Mouse (Mus musculus) kidney, postnatal 0 days (tissue): Measurements from ENCODE around the gene Emp1. TPM values are rescaled to one million over a fixed set of nuclear protein-coding genes. Genes with fewer than 3 reads are reported as not detected.

Experiments used
- ATAC-seq: fragments of 200-750 bp; cut with Nextera tagmentation; replicated peaks from 2 replicates; pipeline ENCODE4 v1.8.0; 2017; ENCODE audit warnings: low read depth, moderate number of reproducible peaks, moderate TSS enrichment, moderate library complexity; ENCODE audit not compliant: low FRiP score
- DNase-seq: peaks from one replicate; pipeline ENCODE4 v3.0.0-alpha.2; 2016; ENCODE audit warnings: low spot score
- H3K27ac ChIP-seq: fragments of 300-500 bp; sonication (generic); 2 replicates; pipeline ENCODE4 v1.5.1; 2014; ENCODE audit warnings: mild to moderate bottlenecking
- H3K27me3 ChIP-seq: fragments of 300-500 bp; sonication (generic); 2 replicates; pipeline ENCODE4 v1.6.1; 2014; ENCODE audit warnings: low read length, mixed read lengths; ENCODE audit not compliant: insufficient read depth
- H3K36me3 ChIP-seq: fragments of 300-500 bp; sonication (generic); 2 replicates; pipeline ENCODE4 v1.6.1; 2014; ENCODE audit warnings: low read length, mixed read lengths; ENCODE audit not compliant: insufficient read depth
- H3K4me1 ChIP-seq: fragments of 300-500 bp; sonication (generic); replicated peaks from 2 replicates; pipeline ENCODE4 v1.6.1; 2014; ENCODE audit warnings: antibody characterized with exemption, low read length, mixed read lengths; ENCODE audit not compliant: insufficient read depth
- H3K4me2 ChIP-seq: fragments of 300-500 bp; sonication (generic); 2 replicates; pipeline ENCODE4 v1.6.1; 2014; ENCODE audit warnings: mild to moderate bottlenecking, low read length, moderate library complexity, mixed read lengths
- H3K4me3 ChIP-seq: fragments of 300-500 bp; sonication (generic); replicated peaks from 2 replicates; pipeline ENCODE4 v1.5.1; 2014; ENCODE audit warnings: low read depth, low read length
- H3K9ac ChIP-seq: fragments of 300-500 bp; sonication (generic); 2 replicates; pipeline ENCODE4 v1.6.1; 2014; ENCODE audit warnings: low read depth, low read length
- H3K9me3 ChIP-seq: fragments of 300-500 bp; sonication (generic); replicated peaks from 2 replicates; pipeline ENCODE4 v1.6.1; 2016; ENCODE audit warnings: low read length, inconsistent platforms, mixed read lengths
- CTCF ChIP-seq: IDR thresholded peaks from 2 replicates; pipeline ENCODE4 v1.5.1; 2016; ENCODE audit warnings: antibody characterized with exemption, low read depth, mild to moderate bottlenecking, moderate library complexity
- WGBS: fragments of 180-500 bp; shearing (Covaris S2); extraction: QIAGEN DNeasy Blood & Tissue Kit; methylation state at CpG from one replicate; pipeline ENCODE4 v1.1.7; 2014; 5-methylcytosine and 5-hydroxymethylcytosine counted together
- polyA plus RNA-seq: library from polyadenylated mRNA; unstranded; fragments of >200 nt; fragmentation: Nextera tagmentation; extraction: Ambion mirVana; gene quantifications from 2 replicates; pipeline ENCODE4 v1.2.1, GENCODE M21; 2015

Gene Emp1
- polyA plus RNA-seq, 1 experiment from 2014 or later = 54.7 TPM

- Histone ChIP-seq H3K36me3 (no peaks in the 10 kb centered on the region), H3K4me2 (no peak overlapping the region), H3K27ac (no peak overlapping the region), H3K9ac (no peak overlapping the region), H3K9me3 (no peaks in the 10 kb centered on the region), H3K27me3 (no peaks in the 10 kb centered on the region), H3K4me1 (no peaks in the 10 kb centered on the region), H3K4me3 (no peak overlapping the region)
- 76% methylated on average over 8 of the region's 8 CpGs for WGBS
- ATAC-seq = no peak
- no peak for DNase-seq
- TF ChIP-seq CTCF = no peak
Observed at GRCm38 (mm10) chr6:135430441-135430970, 68.2 kb downstream of the Emp1 start.

Other genes with a start within 250 kb of the Emp1 start
- gene Gprc5d, start 244.3 kb upstream of the Emp1 start, polyA plus RNA-seq = 0.08 TPM in 1 of 2 replicates, not detected in the other
- 31.8 and 34.8 TPM in 2 replicates for gene Fam234b, start 164.6 kb upstream of the Emp1 start, polyA plus RNA-seq
- 48.0 and 52.3 TPM in 2 replicates for gene Hebp1, start 164.5 kb upstream of the Emp1 start, polyA plus RNA-seq
- gene Gsg1, start 108.2 kb upstream of the Emp1 start, polyA plus RNA-seq = 0.37 and 0.62 TPM in 2 replicates
- gene Pbp2, start 52.1 kb upstream of the Emp1 start, polyA plus RNA-seq = 0.20 and 0.42 TPM in 2 replicates